Mouse (Mus musculus): ENCODE measurements at regions not wholly inside any gene's neighbourhood (a gene's known extent, or its start where the extent isn't known, plus 50 kb on each side); places are given as distances from the start of the nearest gene placed in this dataset.
"Not testable (repeated sequence)": the region's sequence is repeated elsewhere in the genome, so short reads cannot be mapped to it uniquely, and the experiment has no call there.

GRCm38 (mm10) chr14:53729877-53730276 is 524.0 kb downstream of the Dad1 start:
- TF ChIP-seq CTCF (IDR thresholded peaks at IDR 0.05; ENCODE audit: extremely low read depth, insufficient read depth, insufficient read length, insufficient replicate concordance); POLR2A (IDR thresholded peaks at IDR 0.05; ENCODE audit: low read depth, low read length): not testable (repeated sequence)

Measured in spleen, adult 2 months (tissue).